Mouse (Mus musculus) adrenal gland, postnatal 0 days (tissue): Measurements from ENCODE around the gene Zfp595. TPM values are rescaled to one million over a fixed set of nuclear protein-coding genes. Genes with fewer than 3 reads are reported as not detected.

Experiments
- polyA plus RNA-seq: library from polyadenylated mRNA; unstranded; fragments of >200 nt; fragmentation: Nextera tagmentation; extraction: Ambion mirVana; gene quantifications from 2 replicates; pipeline ENCODE4 v1.2.1, GENCODE M21; 2015

Zfp595 gene
- polyA plus RNA-seq = 1.1 and 2.0 TPM in 2 replicates

DNA sequence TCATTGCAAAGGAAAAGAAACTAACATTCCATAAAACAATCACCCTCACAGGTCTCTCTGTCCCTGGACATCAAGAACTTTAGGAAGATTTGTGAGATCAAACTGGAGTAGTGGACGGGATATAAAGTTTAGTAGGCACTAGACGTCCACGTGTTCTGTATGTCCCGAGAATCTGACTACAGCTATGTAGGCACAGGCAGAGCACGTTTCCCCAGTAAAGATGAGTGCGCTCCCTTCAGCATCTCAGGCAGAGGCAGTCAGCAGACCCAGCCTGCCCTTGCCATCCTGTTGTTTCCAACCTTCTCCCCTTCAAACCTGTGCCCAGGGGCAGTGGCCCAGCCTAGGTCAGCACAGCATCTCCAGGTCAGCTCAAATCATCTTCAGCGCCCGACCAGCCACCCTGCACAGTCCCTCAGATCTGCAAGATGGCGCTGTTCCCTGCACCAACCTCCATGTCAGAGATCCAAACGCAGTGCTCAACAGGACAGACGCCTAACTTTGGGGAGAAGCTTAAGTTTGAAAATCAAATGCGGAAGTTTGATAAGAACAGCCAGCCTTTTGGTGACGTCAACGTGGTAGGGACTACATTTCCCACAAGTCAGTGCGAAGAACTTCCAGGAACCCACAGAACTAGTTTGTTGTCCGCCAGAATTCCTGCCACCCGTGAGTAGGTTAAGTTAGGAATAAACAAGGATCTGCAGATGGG, at the start of gene Zfp595:
Gene Zfp595 (minus strand): TSS at position 552 of the 706 bp plus-strand sequence.

DNA sequence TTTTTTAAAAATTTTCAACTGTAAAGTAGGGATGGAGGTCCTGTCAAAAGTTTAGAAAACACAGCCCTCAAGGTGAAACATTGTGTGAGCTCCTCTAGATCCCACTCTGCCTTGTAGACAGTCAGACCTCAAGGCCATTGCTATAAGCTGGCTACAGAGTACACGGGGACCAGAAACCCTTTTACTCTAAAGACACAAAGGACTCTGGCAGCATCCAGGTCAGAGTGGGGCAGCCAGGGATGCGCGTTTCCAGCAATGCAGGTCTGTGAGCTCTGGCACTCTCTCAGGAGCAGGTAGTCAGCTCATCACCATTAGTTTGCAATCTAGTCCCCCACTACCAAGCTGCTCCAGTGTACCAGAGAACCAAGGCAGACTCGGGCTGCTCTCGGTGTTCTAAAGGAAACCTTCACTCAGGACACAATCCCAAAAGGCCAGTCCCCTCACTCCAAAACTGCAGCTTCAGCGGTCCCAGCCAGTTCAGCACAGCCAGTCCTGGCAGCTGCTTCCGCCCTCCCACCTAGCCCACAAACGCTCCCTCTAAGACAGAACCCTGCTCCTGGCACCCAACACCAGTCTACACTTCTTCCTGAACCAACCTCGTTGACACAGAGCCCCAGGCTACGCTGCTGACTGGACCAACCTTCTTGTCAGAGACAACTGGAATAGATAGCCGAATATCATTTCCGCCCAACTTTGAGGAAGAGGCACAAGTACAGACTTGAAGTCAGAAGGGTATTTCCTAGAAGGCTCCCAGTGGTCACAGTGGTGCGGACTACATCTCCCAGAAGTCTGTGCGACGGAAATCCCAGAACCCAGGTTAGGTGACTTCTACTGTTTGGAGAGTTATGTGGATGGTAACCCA, 42.9 kb upstream of the Zfp595 start, which contains the start of the genes Gm28041 and Zfp456:
Gene Gm28041 (minus strand): TSS at position 684 of the 862 bp plus-strand sequence.
Gene Zfp456 (minus strand): TSS at position 761 of the 862 bp plus-strand sequence.

DNA sequence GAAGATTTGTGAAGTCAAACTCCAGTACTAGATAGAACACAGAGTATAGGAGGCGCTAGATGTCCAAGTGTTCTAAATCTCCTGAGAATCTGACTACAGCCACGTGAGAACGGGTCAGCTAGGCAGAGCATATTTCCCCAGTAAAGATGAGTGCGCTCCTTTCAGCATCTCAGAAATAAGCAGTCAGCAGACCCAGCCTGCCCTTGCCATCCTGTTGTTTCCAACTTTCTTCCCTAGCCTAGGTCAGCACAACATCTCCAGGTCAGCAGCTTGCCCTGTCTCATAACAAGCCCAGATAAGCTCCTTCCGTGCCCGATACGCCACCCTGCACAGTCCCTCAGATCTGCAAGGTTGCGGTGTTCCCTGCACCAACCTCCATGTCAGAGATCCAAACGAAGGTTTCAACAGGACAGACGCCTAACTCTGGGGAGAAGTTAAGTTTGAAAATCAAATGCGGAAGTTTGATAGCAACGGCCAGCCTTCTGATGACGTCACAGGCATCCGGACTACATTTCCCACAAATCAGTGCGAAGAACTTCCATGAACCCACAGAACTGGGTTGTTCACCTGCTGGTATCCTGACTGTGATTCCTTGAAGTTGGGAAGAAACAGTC, 27.9 kb upstream of the Zfp595 start, which contains the start of the genes Gm28044 and Zfp953:
Gene Gm28044 (minus strand): TSS at position 406 of the 614 bp plus-strand sequence.
Gene Zfp953 (minus strand): TSS at position 475 of the 614 bp plus-strand sequence.

DNA sequence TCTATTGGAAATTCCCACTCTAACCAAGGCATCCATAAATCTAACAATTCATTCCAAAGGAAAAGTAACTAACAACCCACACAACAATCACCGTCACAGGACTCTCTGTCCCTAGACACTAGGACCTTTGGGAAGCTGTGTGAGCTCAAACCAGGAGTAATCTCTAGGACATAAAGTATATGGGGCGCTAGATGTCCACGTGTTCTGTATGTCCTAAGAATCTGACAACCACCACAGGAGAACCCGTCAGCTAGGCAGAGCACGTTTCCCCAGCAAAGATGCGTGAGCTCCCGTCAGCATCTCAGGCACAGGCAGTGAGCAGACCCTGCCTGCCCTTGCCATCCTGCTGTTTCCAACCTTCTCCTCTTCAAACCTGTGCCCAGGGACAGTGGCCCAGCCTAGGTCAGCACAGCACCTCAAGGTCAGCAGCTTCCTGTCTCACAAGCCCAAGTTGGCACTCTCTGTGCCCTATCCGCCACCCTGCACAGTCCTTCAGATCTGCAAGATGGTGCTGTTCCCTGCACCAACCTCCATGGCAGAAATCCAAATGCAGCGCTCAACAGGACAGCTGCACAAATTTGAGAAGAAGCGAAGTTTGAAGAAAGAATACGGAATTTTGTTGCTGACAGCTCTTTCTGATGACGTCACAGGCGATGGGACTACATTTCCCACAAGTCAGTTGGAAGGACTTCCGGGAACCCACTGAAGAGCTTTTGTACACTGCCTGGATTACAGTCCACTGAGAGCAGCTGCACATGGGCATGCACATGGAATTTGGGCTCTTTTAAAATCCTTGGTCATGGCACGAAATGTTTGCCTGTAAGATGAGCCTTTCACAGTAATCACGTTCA, 26.3 kb downstream of the Zfp595 start, which contains the start of gene Zfp457:
Gene Zfp457 (minus strand): TSS at position 664 of the 851 bp plus-strand sequence.

DNA sequence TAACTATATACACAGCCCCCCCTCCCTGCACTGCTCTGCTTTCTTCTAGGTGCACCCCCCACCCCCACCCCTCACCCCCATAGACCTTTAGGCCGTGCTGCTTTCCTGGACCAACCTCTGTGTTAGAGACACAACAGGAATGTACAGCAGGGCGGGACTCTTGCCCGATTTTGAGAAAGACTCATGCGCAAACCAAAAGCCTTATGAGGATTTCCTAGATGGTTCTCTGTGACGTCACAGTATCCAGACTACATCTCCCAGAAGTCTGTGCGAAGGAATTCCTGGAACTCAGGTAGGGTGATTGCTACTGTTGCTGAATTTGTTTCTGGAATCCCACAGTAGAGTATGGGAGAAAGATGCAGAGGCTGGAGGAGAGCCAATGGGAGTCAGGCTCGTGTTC, 54.1 kb downstream of the Zfp595 start, which contains the start of gene Zfp458:
Gene Zfp458 (minus strand): TSS at position 153 of the 400 bp plus-strand sequence.

Other genes with a start within 250 kb of the Zfp595 start
- gene Zfp708, start 234.6 kb downstream of the Zfp595 start, polyA plus RNA-seq = 3.9 and 6.4 TPM in 2 replicates
- 2.5 and 3.9 TPM in 2 replicates for gene Gm28557, start 224.0 kb downstream of the Zfp595 start, polyA plus RNA-seq
- 0.08 and 0.36 TPM in 2 replicates for gene Rslcan18, start 216.3 kb downstream of the Zfp595 start, polyA plus RNA-seq
- 1.7 and 2.7 TPM in 2 replicates for gene Zfp759, start 210.9 kb downstream of the Zfp595 start, polyA plus RNA-seq
- gene Rsl1, start 159.4 kb downstream of the Zfp595 start, polyA plus RNA-seq = 5.3 and 7.5 TPM in 2 replicates
- gene Zfp455, start 138.1 kb downstream of the Zfp595 start, polyA plus RNA-seq = 1.8 and 1.9 TPM in 2 replicates
- 0.96 and 1.4 TPM in 2 replicates for gene Zfp458, start 54.1 kb downstream of the Zfp595 start, polyA plus RNA-seq
- gene Zfp457, start 26.1 kb downstream of the Zfp595 start, polyA plus RNA-seq = 0.44 and 0.83 TPM in 2 replicates
- gene Gm28044, start 28.0 kb upstream of the Zfp595 start, polyA plus RNA-seq = 0.43 and 1.7 TPM in 2 replicates
- gene Zfp953, start 28.0 kb upstream of the Zfp595 start, polyA plus RNA-seq = 0.76 and 0.87 TPM in 2 replicates
- gene Gm28041, start 43.2 kb upstream of the Zfp595 start, polyA plus RNA-seq = 0.57 and 0.80 TPM in 2 replicates
- 0.74 and 0.84 TPM in 2 replicates for gene Zfp456, start 43.2 kb upstream of the Zfp595 start, polyA plus RNA-seq
- gene Zfp429, start 67.2 kb upstream of the Zfp595 start, polyA plus RNA-seq = 5.2 and 5.7 TPM in 2 replicates
- gene Zfp459, start 88.8 kb upstream of the Zfp595 start, polyA plus RNA-seq = 0.12 and 0.19 TPM in 2 replicates
- gene Zfp874a, start 119.1 kb upstream of the Zfp595 start, polyA plus RNA-seq = 12.6 and 15.1 TPM in 2 replicates
- gene Zfp874b, start 151.7 kb upstream of the Zfp595 start, polyA plus RNA-seq = 4.2 and 4.6 TPM in 2 replicates
- 5.8 and 6.9 TPM in 2 replicates for gene Zfp58, start 168.0 kb upstream of the Zfp595 start, polyA plus RNA-seq
- gene Gm26965, start 193.6 kb upstream of the Zfp595 start, polyA plus RNA-seq = not detected in 2 replicates
- 45.3 and 77.5 TPM in 2 replicates for gene Zfp87, start 193.6 kb upstream of the Zfp595 start, polyA plus RNA-seq
- 7.8 and 9.3 TPM in 2 replicates for gene Zfp748, start 221.3 kb upstream of the Zfp595 start, polyA plus RNA-seq